Mouse (Mus musculus) thymus, adult 2 months (tissue): Measurements from ENCODE around the gene Whamm.

Source experiments
- CTCF ChIP-seq: fragments of 200-500 bp; IDR thresholded peaks from 2 replicates; pipeline ENCODE4 v1.5.1; 2012; ENCODE audit warnings: mild to moderate bottlenecking, control low read depth, low read length, moderate library complexity, borderline replicate concordance; ENCODE audit not compliant: control insufficient read depth, poor library complexity, insufficient read depth; ENCODE audit errors: extremely low read depth
- POLR2A ChIP-seq: fragments of 200-500 bp; IDR thresholded peaks from 2 replicates; pipeline ENCODE4 v1.6.1; 2012; ENCODE audit warnings: mild to moderate bottlenecking, low read length, control low read depth, moderate library complexity; ENCODE audit not compliant: control insufficient read depth, poor library complexity, insufficient read depth; ENCODE audit errors: extremely low read depth

GRCm38 (mm10) chr7:81528918-81529317 is 42.1 kb upstream of the Whamm start:
- no peak for TF ChIP-seq POLR2A
- no peak for TF ChIP-seq CTCF
